In the genomic region with DNA sequence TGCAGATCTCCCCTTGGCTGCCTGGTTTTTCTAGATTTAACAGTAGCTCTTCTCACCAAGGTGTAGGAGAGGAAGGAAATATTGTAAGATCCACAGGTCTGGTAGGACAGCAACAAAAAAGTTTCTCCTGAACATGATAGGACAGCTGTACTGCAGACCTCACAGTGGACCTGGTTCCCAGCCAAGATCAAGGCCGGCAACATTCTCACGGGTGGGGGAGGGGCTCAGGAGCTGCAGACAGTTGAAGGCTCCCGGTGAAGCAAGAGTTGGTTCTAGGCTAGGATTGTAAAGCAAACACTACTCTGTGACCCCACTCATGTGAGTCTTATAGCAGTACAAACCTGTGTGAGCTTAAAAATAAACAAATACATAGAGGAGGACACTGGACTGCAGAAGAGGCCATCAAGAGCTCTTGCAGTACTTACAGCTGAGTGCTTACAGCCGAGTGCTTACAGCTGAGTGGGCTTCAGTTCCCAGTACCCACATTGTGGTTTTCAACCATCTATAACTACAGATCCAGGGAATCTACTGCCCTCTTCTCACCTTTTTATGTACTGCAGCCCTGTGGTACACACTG, we compare ENCODE assay signal across 13 mouse cellular contexts. TPM values are rescaled to one million over a fixed set of nuclear protein-coding genes. Genes with fewer than 3 reads are reported as not detected.
DNase-seq lines count a peak whose midpoint lies in the region; ATAC-seq lines count a peak whose summit lies in the region.
"Had no signal": no experiment of that assay in that cellular context is flagged by ENCODE, and none has a peak within 500 bp of the region (broad histone marks: within the 10 kb centered on the region; RNA-seq: fewer than 3 reads in every experiment).

No protein-coding gene starts in this region.

- H3K9me3 ChIP-seq in liver, embryonic 12.5 days (replicated peaks) = no peaks in the 10 kb centered on the region
- no peaks in the 10 kb centered on the region for H3K9me3 ChIP-seq in intestine, embryonic 15.5 days
- H3K9me3 ChIP-seq in forebrain, embryonic 14.5 days (replicated peaks; ENCODE audit: control insufficient read depth, low read length) = no peaks in the 10 kb centered on the region
- H3K9me3 ChIP-seq: heart, embryonic 13.5 days; neural tube, embryonic 12.5 days had no signal

- no peak overlapping the region for H3K4me3 ChIP-seq in liver, embryonic 12.5 days
- no peak overlapping the region for H3K4me3 ChIP-seq in intestine, embryonic 15.5 days (replicated peaks)
- no peak overlapping the region for H3K4me3 ChIP-seq in forebrain, embryonic 14.5 days (ENCODE audit: low read depth, low read length)
- H3K4me3 ChIP-seq: heart, embryonic 13.5 days; neural tube, embryonic 12.5 days had no signal

- H3K27ac ChIP-seq in liver, embryonic 12.5 days = no peak overlapping the region
- H3K27ac ChIP-seq in intestine, embryonic 15.5 days = no peak overlapping the region
- no peak overlapping the region for H3K27ac ChIP-seq in forebrain, embryonic 14.5 days (ENCODE audit: low read depth, low read length)
- H3K27ac ChIP-seq: heart, embryonic 13.5 days; neural tube, embryonic 12.5 days had no signal

- peaks cover 4% of the 10 kb centered on the region; the same call in 1 of the 2 replicates for H3K36me3 ChIP-seq in liver, embryonic 12.5 days
- H3K36me3 ChIP-seq in intestine, embryonic 15.5 days = no peaks in the 10 kb centered on the region
- 0 out of 2 replicates have a peak, but pooled peaks cover 5% of the 10 kb centered on the region for H3K36me3 ChIP-seq in forebrain, embryonic 14.5 days (ENCODE audit: control insufficient read depth, insufficient read depth, low read length)

- no peak overlapping the region for H3K4me2 ChIP-seq in liver, embryonic 12.5 days
- no peak overlapping the region for H3K4me2 ChIP-seq in intestine, embryonic 15.5 days (replicated peaks)
- H3K4me2 ChIP-seq in forebrain, embryonic 14.5 days (ENCODE audit: low read length) = no peak overlapping the region
- H3K4me2 ChIP-seq: heart, embryonic 13.5 days; neural tube, embryonic 12.5 days had no signal

- WGBS in liver, embryonic 12.5 days (ENCODE audit: insufficient replicate concordance) = 35% methylated on average over 4 of the region's 4 CpGs
- 36% methylated on average over 4 of the region's 4 CpGs for WGBS in intestine, embryonic 15.5 days
- 46% methylated on average over 4 of the region's 4 CpGs for WGBS in forebrain, embryonic 14.5 days

- H3K4me1 ChIP-seq in liver, embryonic 12.5 days = peaks cover 6% of the 10 kb centered on the region; the same call in 1 of the 2 replicates
- no peaks in the 10 kb centered on the region for H3K4me1 ChIP-seq in intestine, embryonic 15.5 days (replicated peaks)
- no peaks in the 10 kb centered on the region for H3K4me1 ChIP-seq in forebrain, embryonic 14.5 days (ENCODE audit: control insufficient read depth, insufficient read depth, low read length)
- H3K4me1 ChIP-seq: neural tube, embryonic 12.5 days had no signal

- H3K9ac ChIP-seq in liver, embryonic 12.5 days = no peak overlapping the region
- no peak overlapping the region for H3K9ac ChIP-seq in intestine, embryonic 15.5 days
- H3K9ac ChIP-seq in forebrain, embryonic 14.5 days (ENCODE audit: low read length) = no peak overlapping the region
- H3K9ac ChIP-seq: heart, embryonic 13.5 days; neural tube, embryonic 12.5 days had no signal

- peak; percentile 82 for DNase-seq in adrenal gland, postnatal 10 days
- no peak for DNase-seq in adrenal gland, adult 18-20 months (ENCODE audit: low spot score in 2 of 2)
- DNase-seq in liver = peak; percentile 43
- peak; percentile 77 to 80 for DNase-seq in lung, postnatal 4 days
- no peak for DNase-seq in forebrain, embryonic 14.5 days (ENCODE audit: low spot score)
- DNase-seq in layer of hippocampus, adult 9-10 months (ENCODE audit: low spot score) = no peak
- DNase-seq: thymus, postnatal 25 days had no signal

- H3K27me3 ChIP-seq in liver, embryonic 12.5 days (replicated peaks) = no peaks in the 10 kb centered on the region
- no peaks in the 10 kb centered on the region for H3K27me3 ChIP-seq in intestine, embryonic 15.5 days (replicated peaks)
- H3K27me3 ChIP-seq in forebrain, embryonic 14.5 days (replicated peaks; ENCODE audit: control insufficient read depth, insufficient read depth, low read length) = no peaks in the 10 kb centered on the region
- H3K27me3 ChIP-seq: heart, embryonic 13.5 days; neural tube, embryonic 12.5 days had no signal

- no peak for ATAC-seq in liver, embryonic 12.5 days
- peak; percentile 55 for ATAC-seq in intestine, embryonic 15.5 days
- ATAC-seq in forebrain, embryonic 14.5 days = no peak

RNA-seq across cellular contexts. Expression of gene Gapdhs, which starts 0.6 kb away (rescaled TPM):
- not detected for total RNA-seq in adrenal gland, postnatal 10 days (2021)
- under 1 TPM in 1 of 2 experiments, not detected in 1; 0.20 TPM for total RNA-seq in adrenal gland, adult 18-20 months (2021)
- not detected in 2 replicates for polyA plus RNA-seq in liver, embryonic 12.5 days (2016; fragmentation: Nextera tagmentation; extraction: Ambion mirVana)
- 0.10 and 0.33 TPM in 2 replicates for polyA plus RNA-seq in intestine, embryonic 15.5 days (2015; fragmentation: Nextera tagmentation; extraction: Ambion mirVana)
- 0.57 and 0.59 TPM in 2 replicates for polyA plus RNA-seq in forebrain, embryonic 14.5 days (2014; fragmentation: Nextera tagmentation; extraction: Ambion mirVana)
- polyA plus RNA-seq: cortical plate, adult 2 months; limb, embryonic 14.5 days had no signal

RNA-seq across cellular contexts. Expression of gene Sbsn, which starts 7.2 kb away (rescaled TPM):
- 10 to 100 TPM; 25.4 to 34.6 TPM for total RNA-seq in adrenal gland, postnatal 10 days (2021)
- total RNA-seq in adrenal gland, adult 18-20 months (2021) = 100 to 1,000 TPM; 145 to 483 TPM
- 0.19 and 0.41 TPM in 2 replicates for polyA plus RNA-seq in liver, embryonic 12.5 days (2016; fragmentation: Nextera tagmentation; extraction: Ambion mirVana)
- polyA plus RNA-seq in intestine, embryonic 15.5 days (2015; fragmentation: Nextera tagmentation; extraction: Ambion mirVana) = 1.4 TPM in 2 replicates
- polyA plus RNA-seq in forebrain, embryonic 14.5 days (2014; fragmentation: Nextera tagmentation; extraction: Ambion mirVana) = 1.3 and 2.0 TPM in 2 replicates

RNA-seq across cellular contexts. Expression of gene Tmem147, which starts 14.8 kb away (rescaled TPM):
- 100 to 1,000 TPM; 246 to 247 TPM for total RNA-seq in adrenal gland, postnatal 10 days (2021)
- total RNA-seq in adrenal gland, adult 18-20 months (2021) = 100 to 1,000 TPM; 197 to 214 TPM
- 125 and 126 TPM in 2 replicates for polyA plus RNA-seq in liver, embryonic 12.5 days (2016; fragmentation: Nextera tagmentation; extraction: Ambion mirVana)
- polyA plus RNA-seq in intestine, embryonic 15.5 days (2015; fragmentation: Nextera tagmentation; extraction: Ambion mirVana) = 220 and 257 TPM in 2 replicates
- 228 and 286 TPM in 2 replicates for polyA plus RNA-seq in forebrain, embryonic 14.5 days (2014; fragmentation: Nextera tagmentation; extraction: Ambion mirVana)

RNA-seq across cellular contexts. Expression of gene Dmkn, which starts 19.4 kb away (rescaled TPM):
- total RNA-seq in adrenal gland, postnatal 10 days (2021) = 1 to 10 TPM; 2.6 to 3.9 TPM
- 1 to 10 TPM; 4.2 to 6.0 TPM for total RNA-seq in adrenal gland, adult 18-20 months (2021)
- polyA plus RNA-seq in liver, embryonic 12.5 days (2016; fragmentation: Nextera tagmentation; extraction: Ambion mirVana) = not detected in 2 replicates
- 4.6 and 5.3 TPM in 2 replicates for polyA plus RNA-seq in intestine, embryonic 15.5 days (2015; fragmentation: Nextera tagmentation; extraction: Ambion mirVana)
- polyA plus RNA-seq in forebrain, embryonic 14.5 days (2014; fragmentation: Nextera tagmentation; extraction: Ambion mirVana) = 0.74 and 0.88 TPM in 2 replicates

RNA-seq across cellular contexts. Expression of gene Atp4a, which starts 32.1 kb away (rescaled TPM):
- 1 to 10 TPM; 2.3 to 3.1 TPM for total RNA-seq in adrenal gland, postnatal 10 days (2021)
- 1 to 10 TPM; 1.3 to 2.6 TPM for total RNA-seq in adrenal gland, adult 18-20 months (2021)
- polyA plus RNA-seq in liver, embryonic 12.5 days (2016; fragmentation: Nextera tagmentation; extraction: Ambion mirVana) = 1.8 and 1.9 TPM in 2 replicates
- polyA plus RNA-seq in intestine, embryonic 15.5 days (2015; fragmentation: Nextera tagmentation; extraction: Ambion mirVana) = 1.3 and 2.0 TPM in 2 replicates
- 0.84 and 1.2 TPM in 2 replicates for polyA plus RNA-seq in forebrain, embryonic 14.5 days (2014; fragmentation: Nextera tagmentation; extraction: Ambion mirVana)

Comparison
In these comparisons a context has a peak if more than half of its experiments do, and no peak if none do; other contexts are left out.
1. DNase-seq: peak in adrenal gland, postnatal 10 days (single experiment), liver (single experiment) and lung, postnatal 4 days (2 of 2); none in adrenal gland, adult 18-20 months (0 of 2), forebrain, embryonic 14.5 days (single experiment) and layer of hippocampus, adult 9-10 months (single experiment).